Mouse (Mus musculus) hindbrain, postnatal 0 days (tissue): Measurements from ENCODE around the gene Large1. TPM values are rescaled to one million over a fixed set of nuclear protein-coding genes. Genes with fewer than 3 reads are reported as not detected.
A peak's percentile ranks its signal among the peaks of the same experiment; 100 is the strongest.

ENCODE experiments used
- ATAC-seq: fragments of 200-750 bp; cut with Nextera tagmentation; 2 replicates; pipeline ENCODE4 v1.8.0; 2017; ENCODE audit warnings: mild to moderate bottlenecking, moderate TSS enrichment, moderate library complexity
- DNase-seq: peaks from one replicate; pipeline ENCODE4 v3.0.0-alpha.2; 2015; ENCODE audit warnings: low spot score
- H3K27ac ChIP-seq: fragments of 300-500 bp; sonication (generic); 2 replicates; pipeline ENCODE4 v1.5.1; 2014; ENCODE audit warnings: mild to moderate bottlenecking
- H3K27me3 ChIP-seq: fragments of 300-500 bp; sonication (generic); 2 replicates; pipeline ENCODE4 v1.6.1; 2014; ENCODE audit warnings: low read length, mixed read lengths; ENCODE audit not compliant: insufficient read depth
- H3K36me3 ChIP-seq: fragments of 300-500 bp; sonication (generic); 2 replicates; pipeline ENCODE4 v1.6.1; 2014; ENCODE audit warnings: low read length, mixed read lengths; ENCODE audit not compliant: insufficient read depth
- H3K4me1 ChIP-seq: fragments of 300-500 bp; sonication (generic); 2 replicates; pipeline ENCODE4 v1.6.1; 2014; ENCODE audit warnings: antibody characterized with exemption, low read length, mixed read lengths; ENCODE audit not compliant: insufficient read depth
- H3K4me2 ChIP-seq: fragments of 300-500 bp; sonication (generic); 2 replicates; pipeline ENCODE4 v1.6.1; 2014; ENCODE audit warnings: low read depth, mild to moderate bottlenecking, low read length, moderate library complexity, mixed read lengths
- H3K4me3 ChIP-seq: fragments of 300-500 bp; sonication (generic); 2 replicates; pipeline ENCODE4 v1.5.1; 2014; ENCODE audit warnings: low read length
- H3K9ac ChIP-seq: fragments of 300-500 bp; sonication (generic); replicated peaks from 2 replicates; pipeline ENCODE4 v1.6.1; 2014; ENCODE audit warnings: mild to moderate bottlenecking, low read length, moderate library complexity, mixed read lengths
- H3K9me3 ChIP-seq: fragments of 300-500 bp; sonication (generic); 2 replicates; pipeline ENCODE4 v1.6.1; 2016; ENCODE audit warnings: low read length, mixed read lengths
- CTCF ChIP-seq: IDR thresholded peaks from 2 replicates; pipeline ENCODE4 v1.5.1; 2016; ENCODE audit warnings: antibody characterized with exemption, control low read depth, low read depth
- WGBS: fragments of 180-500 bp; shearing (Covaris S2); extraction: QIAGEN DNeasy Blood & Tissue Kit; methylation state at CpG from one replicate; pipeline ENCODE4 v1.1.7; 2014; 5-methylcytosine and 5-hydroxymethylcytosine counted together
- polyA plus RNA-seq: library from polyadenylated mRNA; unstranded; fragments of >200 nt; fragmentation: Nextera tagmentation; extraction: Ambion mirVana; gene quantifications from 2 replicates; pipeline ENCODE4 v1.2.1, GENCODE M21; 2015
- total RNA-seq: library from RNA; depleted of rRNA; stranded (reverse); fragments of >200 nt; gene quantifications from 2 replicates; pipeline ENCODE4 v1.2.3, GENCODE M21; 2014

The Large1 gene
- total and polyA plus RNA-seq, 2 experiments from 2014 or later, result 13.4 to 97.9 TPM

DNA sequence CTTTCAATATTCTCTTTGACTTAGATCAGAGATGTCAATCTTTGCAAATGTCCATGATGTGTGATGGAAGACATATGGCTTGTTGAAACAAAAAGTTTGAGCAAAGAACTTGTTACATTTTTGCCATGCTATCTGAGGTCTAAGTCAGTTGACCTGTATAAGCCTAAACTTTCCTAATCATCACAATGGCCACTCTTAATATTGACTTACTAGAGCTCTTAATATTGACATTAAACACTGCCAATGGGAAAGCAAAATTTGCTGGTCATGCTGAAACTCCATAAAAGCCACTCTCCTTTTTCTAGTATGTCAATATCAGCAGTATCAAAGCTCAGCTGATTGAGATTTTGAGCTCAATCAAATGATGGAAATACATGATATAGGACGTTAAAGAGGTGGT lies 298.6 kb downstream of the Large1 start:
- no peak overlapping the region for H3K9ac ChIP-seq
- 86% methylated on average over 1 of the region's 1 CpGs for WGBS

DNA sequence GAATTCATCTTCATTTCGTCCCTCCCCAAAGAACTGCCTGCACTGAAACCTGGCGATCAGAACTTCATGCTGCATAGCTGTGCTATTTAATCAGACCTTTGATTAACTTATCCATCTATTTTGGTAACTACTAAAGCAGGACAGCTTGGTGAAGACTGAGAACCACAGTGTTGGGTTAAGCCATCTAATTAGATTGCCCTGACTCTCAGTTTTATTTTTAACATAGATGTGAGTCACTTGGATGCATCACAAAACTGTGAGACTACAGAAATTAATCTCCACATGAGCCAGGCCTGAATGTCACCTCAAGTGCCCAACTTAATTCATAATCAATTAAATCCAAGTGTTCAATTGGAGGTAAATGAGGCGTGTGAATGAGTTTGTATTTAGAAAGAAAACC lies 299.5 kb downstream of the Large1 start:
- ATAC-seq (no peak), DNase-seq (peak; percentile 8)
- H3K36me3 ChIP-seq, result no peaks in the 10 kb centered on the region
- H3K4me2 ChIP-seq, result no peak overlapping the region
- TF ChIP-seq CTCF, result no peak
- H3K27me3 ChIP-seq, result no peaks in the 10 kb centered on the region
- no peak overlapping the region for H3K9ac ChIP-seq
- 78% methylated on average over 3 of the region's 3 CpGs for WGBS
- no peak overlapping the region for H3K4me3 ChIP-seq
- no peak overlapping the region for H3K27ac ChIP-seq
- no peaks in the 10 kb centered on the region for H3K9me3 ChIP-seq
- no peaks in the 10 kb centered on the region for H3K4me1 ChIP-seq

More for the DNA sequence above, 298.6 kb downstream of the Large1 start:
- H3K4me2 ChIP-seq, result no peak overlapping the region
- no peak overlapping the region for H3K4me3 ChIP-seq
- no peak overlapping the region for H3K27ac ChIP-seq
- no peaks in the 10 kb centered on the region for H3K9me3 ChIP-seq
- no peaks in the 10 kb centered on the region for H3K4me1 ChIP-seq
- ATAC-seq (no peak), DNase-seq (no peak)
- no peak for TF ChIP-seq CTCF
- no peaks in the 10 kb centered on the region for H3K36me3 ChIP-seq
- H3K27me3 ChIP-seq, result no peaks in the 10 kb centered on the region

DNA sequence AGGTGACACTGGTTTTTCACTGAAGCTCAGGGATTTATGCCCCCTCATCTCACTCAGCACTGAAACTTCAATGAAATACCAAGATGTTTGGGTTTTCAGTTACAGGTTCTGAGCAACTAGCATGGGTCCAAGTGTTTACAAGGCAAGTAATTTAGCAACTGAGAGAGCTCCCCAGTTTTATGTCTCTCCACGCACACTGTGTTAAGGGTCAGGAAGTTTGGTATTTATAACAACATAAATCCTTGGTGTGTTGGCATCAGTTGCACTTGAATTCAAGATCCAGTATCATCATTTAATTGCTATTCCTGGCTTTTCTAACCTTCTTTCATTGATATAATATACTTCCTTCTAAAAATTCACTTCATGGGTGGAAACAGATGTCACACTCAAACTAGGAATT lies 300.9 kb downstream of the Large1 start:
- no peak for TF ChIP-seq CTCF
- Histone ChIP-seq H3K4me2 (no peak overlapping the region), H3K4me1 (no peaks in the 10 kb centered on the region), H3K36me3 (no peaks in the 10 kb centered on the region), H3K4me3 (no peak overlapping the region), H3K27ac (no peak overlapping the region), H3K9me3 (no peaks in the 10 kb centered on the region), H3K27me3 (no peaks in the 10 kb centered on the region), H3K9ac (no peak overlapping the region)
- WGBS, result 85% methylated on average over 1 of the region's 1 CpGs
- DNase-seq, result no peak
- ATAC-seq, result no peak

DNA sequence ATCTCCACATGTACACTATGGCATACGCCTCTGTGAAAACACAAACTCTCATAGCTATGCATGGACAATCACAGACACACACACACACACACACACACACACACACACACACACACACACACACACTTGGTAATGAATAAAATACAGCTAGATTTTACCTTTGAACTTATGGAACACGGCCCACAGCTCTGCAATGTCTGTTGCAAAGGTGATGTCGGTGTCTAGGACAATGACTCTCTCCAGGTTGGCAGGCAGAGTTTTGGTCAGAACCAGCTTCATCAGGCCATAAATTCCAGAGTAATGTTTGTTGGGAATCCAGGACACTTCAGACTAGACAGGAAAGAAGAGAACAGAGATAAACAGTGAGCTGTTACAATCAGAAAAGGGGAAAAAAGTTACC lies 305.2 kb downstream of the Large1 start:
- Histone ChIP-seq H3K27ac (no peak overlapping the region), H3K27me3 (no peaks in the 10 kb centered on the region), H3K4me2 (no peak overlapping the region), H3K4me3 (no peak overlapping the region), H3K9ac (no peak overlapping the region), H3K36me3 (no peaks in the 10 kb centered on the region), H3K4me1 (no peaks in the 10 kb centered on the region), H3K9me3 (no peaks in the 10 kb centered on the region)
- WGBS, result 99% methylated on average over 3 of the region's 3 CpGs
- no peak for TF ChIP-seq CTCF
- no peak for ATAC-seq
- no peak for DNase-seq

DNA sequence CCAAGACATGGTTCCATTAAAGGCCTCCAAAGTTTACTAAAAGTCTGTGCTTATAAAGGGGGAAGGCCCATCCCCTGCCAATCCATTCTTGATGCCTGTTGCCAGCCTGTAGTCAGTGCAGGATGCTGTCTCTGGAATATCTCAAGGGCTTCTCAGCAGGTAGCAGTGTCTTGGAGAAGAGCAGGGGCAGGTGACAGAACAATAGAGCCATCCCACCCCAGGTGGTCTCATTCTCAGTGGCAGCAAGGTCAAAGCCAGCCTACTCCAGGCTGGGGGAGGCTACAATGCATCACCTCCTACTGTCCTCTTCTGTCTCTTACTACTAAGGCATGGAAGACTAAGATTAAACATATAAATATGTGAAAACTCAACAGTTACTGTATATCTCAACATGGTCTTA lies 323.6 kb downstream of the Large1 start:
- ATAC-seq, result no peak
- H3K9me3 ChIP-seq, result no peaks in the 10 kb centered on the region
- no peaks in the 10 kb centered on the region for H3K4me1 ChIP-seq
- H3K4me3 ChIP-seq, result no peak overlapping the region
- no peak for TF ChIP-seq CTCF
- H3K4me2 ChIP-seq, result no peak overlapping the region
- H3K27me3 ChIP-seq, result no peaks in the 10 kb centered on the region
- H3K36me3 ChIP-seq, result no peaks in the 10 kb centered on the region
- H3K9ac ChIP-seq, result no peak overlapping the region
- H3K27ac ChIP-seq, result no peak overlapping the region
- no peak for DNase-seq

DNA sequence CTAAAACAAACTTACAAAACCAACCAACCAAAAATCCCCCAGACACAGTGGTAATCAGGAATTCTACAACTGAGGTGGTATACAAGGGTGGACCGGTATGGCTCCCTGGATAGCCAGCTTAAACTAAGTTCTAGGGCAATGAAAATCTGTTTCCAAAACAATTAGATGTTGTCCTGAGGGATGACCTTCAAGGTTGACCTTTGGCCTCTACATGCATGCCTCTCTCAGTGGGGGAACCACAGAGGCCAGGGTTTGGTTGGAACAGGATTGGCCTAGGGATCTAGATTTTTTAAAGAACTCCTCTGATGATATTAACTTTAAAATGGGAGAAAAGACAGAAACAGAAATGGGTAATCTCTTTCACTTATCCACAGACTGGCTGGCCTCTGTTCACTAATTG lies 335.1 kb downstream of the Large1 start:
- TF ChIP-seq CTCF, result no peak
- no peaks in the 10 kb centered on the region for H3K36me3 ChIP-seq
- no peak for DNase-seq
- ATAC-seq, result no peak
- no peak overlapping the region for H3K27ac ChIP-seq
- H3K9ac ChIP-seq, result no peak overlapping the region
- H3K4me1 ChIP-seq, result no peaks in the 10 kb centered on the region
- H3K4me2 ChIP-seq, result no peak overlapping the region
- H3K4me3 ChIP-seq, result no peak overlapping the region
- 59% methylated on average over 1 of the region's 1 CpGs for WGBS
- H3K27me3 ChIP-seq, result no peaks in the 10 kb centered on the region
- no peaks in the 10 kb centered on the region for H3K9me3 ChIP-seq

DNA sequence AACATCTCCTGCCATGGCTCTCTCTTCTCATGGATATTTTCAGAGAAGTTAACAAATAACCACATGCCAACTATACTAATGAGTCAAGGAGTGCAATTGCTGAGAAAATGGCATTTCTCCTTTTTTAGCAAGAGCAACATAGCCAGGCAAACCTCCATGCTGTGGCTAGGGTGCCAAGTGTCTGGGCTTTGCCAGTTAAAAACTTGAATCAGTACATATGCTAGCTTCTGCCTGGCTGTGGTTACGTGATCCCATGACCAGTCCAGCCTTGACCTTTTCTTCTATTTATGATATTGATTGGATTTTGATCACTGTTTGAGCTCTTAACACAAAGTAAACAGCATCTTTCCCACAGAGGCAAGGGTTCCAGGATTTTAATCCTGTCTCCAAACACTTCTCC lies 335.7 kb downstream of the Large1 start:
- ATAC-seq, result no peak
- TF ChIP-seq CTCF, result no peak
- 94% methylated on average over 1 of the region's 1 CpGs for WGBS

More for the DNA sequence above, 335.7 kb downstream of the Large1 start:
- no peaks in the 10 kb centered on the region for H3K4me1 ChIP-seq
- no peaks in the 10 kb centered on the region for H3K9me3 ChIP-seq
- no peak overlapping the region for H3K4me3 ChIP-seq
- H3K9ac ChIP-seq, result no peak overlapping the region
- H3K27ac ChIP-seq, result no peak overlapping the region
- no peaks in the 10 kb centered on the region for H3K27me3 ChIP-seq
- no peaks in the 10 kb centered on the region for H3K36me3 ChIP-seq
- no peak for DNase-seq
- no peak overlapping the region for H3K4me2 ChIP-seq
